Mouse (Mus musculus) spleen, adult 2 months (tissue): ENCODE data around the gene Sidt1.

ENCODE experiments used
- CTCF ChIP-seq: fragments of 200-500 bp; IDR thresholded peaks from 2 replicates; pipeline ENCODE4 v1.5.1; 2011; ENCODE audit warnings: mild to moderate bottlenecking, inconsistent platforms; ENCODE audit not compliant: insufficient read depth, insufficient read length, insufficient replicate concordance; ENCODE audit errors: extremely low read depth
- POLR2A ChIP-seq: fragments of 200-500 bp; IDR thresholded peaks from 2 replicates; pipeline ENCODE4 v1.6.1; 2011; ENCODE audit warnings: low read depth, low read length, inconsistent platforms

DNA sequence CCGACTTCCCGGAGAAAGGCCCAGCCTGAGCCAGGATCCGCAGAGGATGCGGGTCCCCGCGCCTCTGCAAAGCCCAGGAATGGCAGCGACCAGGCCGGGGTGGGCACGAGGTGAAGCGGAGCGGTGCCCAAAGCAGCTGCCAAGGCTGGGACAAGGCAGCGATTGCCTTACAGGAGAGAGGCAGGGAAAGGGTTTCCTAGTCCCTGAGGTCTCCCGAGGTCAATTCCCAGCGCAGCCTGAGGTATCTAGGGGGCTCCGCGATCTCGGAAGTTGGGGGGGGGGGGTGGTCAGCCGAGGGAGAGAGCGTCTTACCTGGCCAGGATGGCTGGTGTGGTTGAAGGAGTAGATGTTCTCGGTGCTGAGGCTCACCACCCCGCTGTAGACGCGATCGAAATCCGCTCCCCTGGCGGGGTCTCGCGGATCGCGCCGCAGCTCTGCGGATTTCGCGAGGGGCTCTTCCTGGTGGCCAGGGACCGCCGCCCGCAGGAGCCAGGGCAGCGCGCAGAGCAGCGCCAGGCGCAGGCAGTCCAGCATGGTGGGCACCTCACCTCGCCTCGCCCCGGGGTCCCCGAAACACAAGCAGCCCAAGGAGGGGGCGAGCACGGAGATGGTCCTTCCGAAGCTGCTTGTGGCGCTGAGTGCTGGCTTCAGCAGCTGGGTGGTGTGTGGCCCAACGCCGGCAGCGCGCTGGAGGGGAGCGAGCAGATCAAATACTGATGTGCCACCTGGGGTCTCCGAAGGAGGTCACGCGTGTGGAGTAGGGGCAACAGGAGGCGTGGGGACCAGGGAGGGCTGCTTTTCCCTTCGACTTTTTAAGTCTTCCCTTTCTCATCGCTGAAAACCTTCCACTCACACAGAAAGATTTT, 768 bp downstream of the Sidt1 start:
- TF ChIP-seq CTCF, result no peak
- TF ChIP-seq POLR2A, result no peak
